Mouse (Mus musculus) testis, adult 2 months (tissue): ENCODE results near the gene Dennd2c.

Experiments
- CTCF ChIP-seq: fragments of 200-500 bp; IDR thresholded peaks from 2 replicates; pipeline ENCODE4 v1.5.1; 2012; ENCODE audit warnings: low read depth, mild to moderate bottlenecking, inconsistent platforms, low read length, moderate library complexity; ENCODE audit not compliant: control insufficient read depth, insufficient read depth, insufficient replicate concordance
- POLR2A ChIP-seq: fragments of 200-500 bp; IDR thresholded peaks from 2 replicates; pipeline ENCODE4 v1.6.1; 2012; ENCODE audit warnings: low read depth, mild to moderate bottlenecking, inconsistent platforms, low read length, moderate library complexity; ENCODE audit not compliant: control insufficient read depth

- TF ChIP-seq CTCF (no peak), POLR2A (no peak)
Observed at GRCm38 (mm10) chr3:103085986-103086385, 16.4 kb upstream of the Dennd2c start.
